Mouse (Mus musculus) E14TG2a.4 (cell line): Measurements from ENCODE around the gene Taf5.

Experiments
- CTCF ChIP-seq: conservative IDR thresholded peaks from 2 replicates; pipeline ENCODE4 v1.5.1; 2014; ENCODE audit warnings: low read length
- NANOG ChIP-seq: IDR thresholded peaks from 2 replicates; pipeline ENCODE4 v1.6.1; 2014; ENCODE audit warnings: borderline replicate concordance, low read length, mixed read lengths
- POU5F1 ChIP-seq: IDR thresholded peaks from 2 replicates; pipeline ENCODE4 v1.6.1; 2014; ENCODE audit warnings: low read length, borderline replicate concordance

- TF ChIP-seq CTCF (no peak), POU5F1 (no peak), NANOG (no peak)
Observed at GRCm38 (mm10) chr19:47128835-47129234, 61.3 kb downstream of the Taf5 start.
